Mouse (Mus musculus) thymus, adult 2 months (tissue): Measurements from ENCODE around the gene Ccdc117. TPM values are rescaled to one million over a fixed set of nuclear protein-coding genes. Genes with fewer than 3 reads are reported as not detected.
"Not testable (repeated sequence)": the region's sequence is repeated elsewhere in the genome, so short reads cannot be mapped to it uniquely, and the experiment has no call there.

ENCODE experiments used
- DNase-seq: peaks from one replicate; pipeline ENCODE4 v3.0.0; 2021
- H3K27ac ChIP-seq: fragments of 200-500 bp; 2 replicates; pipeline ENCODE4 v1.5.1; 2012; ENCODE audit warnings: low read length, control low read depth; ENCODE audit not compliant: control insufficient read depth, insufficient read depth
- H3K27me3 ChIP-seq: fragments of 200-500 bp; 2 replicates; pipeline ENCODE4 v1.6.1; 2012; ENCODE audit warnings: mild to moderate bottlenecking, low read length, moderate library complexity, mixed read lengths; ENCODE audit not compliant: control insufficient read depth, insufficient read depth
- H3K36me3 ChIP-seq: fragments of 200-500 bp; 2 replicates; pipeline ENCODE4 v1.6.1; 2012; ENCODE audit warnings: mild to moderate bottlenecking, low read length, moderate library complexity; ENCODE audit not compliant: control insufficient read depth, insufficient read depth
- H3K4me1 ChIP-seq: fragments of 200-500 bp; replicated peaks from 2 replicates; pipeline ENCODE4 v1.6.1; 2012; ENCODE audit warnings: low read length; ENCODE audit not compliant: control insufficient read depth, insufficient read depth
- H3K4me3 ChIP-seq: fragments of 200-500 bp; 2 replicates; pipeline ENCODE4 v1.5.1; 2012; ENCODE audit warnings: mild to moderate bottlenecking, low read length, control low read depth, moderate library complexity; ENCODE audit not compliant: control insufficient read depth, insufficient read depth
- CTCF ChIP-seq: fragments of 200-500 bp; IDR thresholded peaks from 2 replicates; pipeline ENCODE4 v1.5.1; 2012; ENCODE audit warnings: mild to moderate bottlenecking, control low read depth, low read length, moderate library complexity, borderline replicate concordance; ENCODE audit not compliant: control insufficient read depth, poor library complexity, insufficient read depth; ENCODE audit errors: extremely low read depth
- POLR2A ChIP-seq: fragments of 200-500 bp; IDR thresholded peaks from 2 replicates; pipeline ENCODE4 v1.6.1; 2012; ENCODE audit warnings: mild to moderate bottlenecking, low read length, control low read depth, moderate library complexity; ENCODE audit not compliant: control insufficient read depth, poor library complexity, insufficient read depth; ENCODE audit errors: extremely low read depth
- WGBS: fragments of 180-500 bp; shearing (Covaris S2); methylation state at CpG from one replicate; pipeline ENCODE4 v1.1.7; 2018; 5-methylcytosine and 5-hydroxymethylcytosine counted together
- polyA plus RNA-seq: library from polyadenylated mRNA; depleted of rRNA; stranded (reverse); fragments of >200 nt; gene quantifications from 2 replicates; pipeline ENCODE4 v1.2.3, GENCODE M21; 2012

Gene Ccdc117
- polyA plus RNA-seq, 1 experiment: 12.2 TPM

DNA sequence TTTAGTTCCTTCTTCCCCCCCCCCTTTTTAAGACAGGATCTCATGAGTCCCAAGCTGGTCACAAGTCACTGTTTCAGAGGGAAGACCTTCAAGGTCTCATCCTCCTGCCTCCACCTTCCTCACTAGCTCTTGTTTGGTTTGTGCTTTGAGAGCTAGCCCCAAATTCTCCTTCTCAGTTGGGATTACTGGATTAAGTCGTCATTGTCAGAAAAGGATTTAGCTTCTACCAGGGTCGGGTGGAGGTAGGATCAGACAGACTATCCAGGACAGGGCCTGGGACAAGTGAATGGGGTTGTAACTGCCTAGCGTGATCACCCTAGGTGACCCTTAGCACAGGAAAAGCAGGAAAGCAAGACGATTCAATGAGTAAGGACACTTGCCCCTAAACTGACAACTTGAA lies 1.7 kb downstream of the Ccdc117 start:
- TF ChIP-seq CTCF: no peak
- no peak for TF ChIP-seq POLR2A
- DNase-seq: no peak
- Histone ChIP-seq H3K4me3 (no peak overlapping the region), H3K36me3 (no peaks in the 10 kb centered on the region), H3K4me1 (peaks cover 7% of the 10 kb centered on the region), H3K27me3 (no peaks in the 10 kb centered on the region), H3K27ac (no peak overlapping the region)
- 58% methylated on average over 4 of the region's 4 CpGs for WGBS

GRCm38 (mm10) chr11:5537454-5537853 lies 4.5 kb downstream of the Ccdc117 start:
- H3K4me1 ChIP-seq, DNase-seq, H3K27me3 ChIP-seq, H3K4me3 ChIP-seq, H3K27ac ChIP-seq: not testable (repeated sequence)
- WGBS: 91% methylated on average over 4 of the region's 4 CpGs
- H3K36me3 ChIP-seq: peaks cover 28% of the 10 kb centered on the region

- H3K36me3 ChIP-seq: peaks cover 62% of the 10 kb centered on the region
- H3K27ac ChIP-seq: no peak overlapping the region
- DNase-seq: no peak
- no peak for TF ChIP-seq CTCF
- TF ChIP-seq POLR2A: no peak
- H3K4me3 ChIP-seq: no peak overlapping the region
- no peaks in the 10 kb centered on the region for H3K4me1 ChIP-seq
- H3K27me3 ChIP-seq: no peaks in the 10 kb centered on the region
- WGBS: over 99% methylated on average over 5 of the region's 5 CpGs
These were observed 8.9 kb downstream of the Ccdc117 start for GRCm38 (mm10) chr11:5533108-5533507.

DNA sequence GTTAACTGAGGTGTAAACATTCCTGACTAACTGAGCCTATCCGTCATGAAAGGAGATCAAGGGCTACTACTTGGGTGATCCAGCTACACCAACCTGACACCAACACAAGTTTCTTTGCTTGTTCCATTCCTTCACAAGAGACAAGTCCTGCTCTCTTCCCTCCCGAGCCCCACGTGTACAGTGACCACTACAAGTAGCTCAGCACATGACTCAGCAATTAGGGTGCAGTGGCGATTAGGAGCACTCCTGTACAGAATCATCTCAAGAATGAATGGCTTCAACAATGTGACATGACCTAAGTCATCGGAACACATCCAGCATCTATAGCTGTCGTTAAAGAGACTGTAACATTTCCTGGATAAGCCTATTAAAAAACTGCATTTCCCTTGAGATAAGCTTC lies 11.3 kb downstream of the Ccdc117 start:
- Histone ChIP-seq H3K4me3 (no peak overlapping the region), H3K27me3 (no peaks in the 10 kb centered on the region), H3K27ac (no peak overlapping the region), H3K4me1 (peaks cover 2% of the 10 kb centered on the region; the same call in 1 of the 2 replicates), H3K36me3 (peaks cover 72% of the 10 kb centered on the region)
- 85% methylated on average over 6 of the region's 6 CpGs for WGBS
- no peak for TF ChIP-seq CTCF
- TF ChIP-seq POLR2A: no peak
- DNase-seq: no peak

DNA sequence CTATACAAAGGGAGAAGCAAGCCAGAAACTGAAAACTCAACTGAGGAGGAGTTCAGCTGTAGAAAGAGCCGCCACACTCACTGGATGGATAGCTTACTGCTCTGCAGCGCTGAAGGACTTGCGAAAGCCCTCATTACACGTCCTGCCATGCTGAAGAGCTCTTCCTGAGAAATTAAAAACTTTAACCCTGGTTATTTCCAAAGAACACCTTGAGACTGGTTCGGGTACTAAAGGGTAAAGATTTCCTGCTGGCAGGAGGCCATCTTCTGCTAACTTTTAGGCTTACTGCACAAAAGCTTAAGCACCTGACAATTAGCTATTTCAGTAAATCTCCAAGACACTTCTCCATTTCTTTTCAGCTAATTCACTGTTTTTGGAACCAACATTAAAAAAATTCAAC lies 11.8 kb downstream of the Ccdc117 start:
- WGBS: 91% methylated on average over 5 of the region's 5 CpGs
- Histone ChIP-seq H3K36me3 (peaks cover 76% of the 10 kb centered on the region), H3K4me3 (no peak overlapping the region), H3K4me1 (peaks cover 2% of the 10 kb centered on the region; the same call in 1 of the 2 replicates), H3K27ac (no peak overlapping the region), H3K27me3 (no peaks in the 10 kb centered on the region)
- no peak for DNase-seq
- TF ChIP-seq CTCF: no peak
- no peak for TF ChIP-seq POLR2A

DNA sequence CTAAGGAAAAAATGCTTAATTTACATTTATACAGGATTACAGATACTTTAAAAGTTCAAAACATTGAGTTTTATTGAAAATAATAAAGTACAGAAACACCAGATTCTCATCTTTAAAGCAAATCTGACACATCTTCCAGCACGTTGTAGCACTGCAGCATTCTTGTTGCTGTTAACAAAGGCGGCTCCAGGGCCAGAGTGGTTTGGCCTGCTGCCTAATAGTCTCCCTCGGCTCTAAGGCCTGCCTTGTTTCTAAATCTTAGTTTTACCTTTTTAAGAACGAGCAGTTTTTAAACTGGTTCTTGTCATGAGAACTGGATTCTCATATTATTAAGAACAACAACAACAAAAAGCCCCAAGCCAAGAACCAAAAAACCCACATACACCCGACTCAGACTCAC lies 13.1 kb downstream of the Ccdc117 start:
- peaks cover 6% of the 10 kb centered on the region for H3K4me1 ChIP-seq
- no peaks in the 10 kb centered on the region for H3K27me3 ChIP-seq
- no peak for DNase-seq
- H3K36me3 ChIP-seq: peaks cover 77% of the 10 kb centered on the region
- H3K4me3 ChIP-seq: no peak overlapping the region
- no peak for TF ChIP-seq POLR2A
- no peak for TF ChIP-seq CTCF
- no peak overlapping the region for H3K27ac ChIP-seq
- WGBS: 87% methylated on average over 5 of the region's 5 CpGs

DNA sequence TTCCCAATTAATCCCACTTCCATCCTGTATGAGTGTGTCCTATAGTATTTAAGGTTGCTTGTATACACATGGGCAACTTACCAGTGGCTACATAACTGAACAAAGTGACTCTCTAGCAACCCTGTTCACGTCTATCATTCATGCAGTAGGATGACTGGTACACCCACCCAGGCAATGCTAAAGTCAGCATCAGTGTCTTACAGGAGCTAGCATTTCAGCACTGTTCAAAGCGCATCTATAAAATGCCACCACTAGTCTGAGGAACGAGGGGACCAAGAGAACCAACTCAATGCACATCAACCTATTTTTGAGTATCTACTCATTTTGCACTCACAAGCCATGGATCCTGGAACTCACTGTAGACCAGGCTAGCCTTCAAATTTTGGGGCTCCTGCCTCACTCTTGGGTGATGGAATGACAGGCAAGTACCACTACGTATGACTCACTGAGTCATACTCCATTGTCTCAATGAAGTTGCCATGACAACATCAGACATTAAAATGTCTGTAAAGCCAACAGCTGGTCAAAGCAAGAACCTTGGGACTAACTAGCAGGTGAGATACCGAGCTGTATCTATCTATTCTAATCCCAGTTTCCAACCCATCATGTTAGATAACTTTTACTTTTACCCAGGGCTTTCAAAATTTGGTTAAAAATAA lies 14.0 kb downstream of the Ccdc117 start:
- H3K4me3 ChIP-seq: no peak overlapping the region
- H3K27ac ChIP-seq: no peak overlapping the region
- peaks cover 76% of the 10 kb centered on the region for H3K36me3 ChIP-seq
- 92% methylated on average over 5 of the region's 5 CpGs for WGBS
- TF ChIP-seq POLR2A (no peak), CTCF (no peak)
- H3K27me3 ChIP-seq: no peaks in the 10 kb centered on the region
- no peak for DNase-seq
- peaks cover 10% of the 10 kb centered on the region for H3K4me1 ChIP-seq
